Mouse (Mus musculus): ENCODE measurements at regions not wholly inside any gene's neighbourhood (a gene's known extent, or its start where the extent isn't known, plus 50 kb on each side); places are given as distances from the start of the nearest gene placed in this dataset.

GRCm38 (mm10) chr8:44694861-44695260 lies 240.4 kb upstream of the Fat1 start:
- no peak for TF ChIP-seq POLR2A (IDR thresholded peaks at IDR 0.05; ENCODE audit: borderline replicate concordance, insufficient read depth, low read length)
- TF ChIP-seq CTCF (IDR thresholded peaks at IDR 0.05; ENCODE audit: borderline replicate concordance, insufficient read depth, low read depth, low read length) = no peak
- 24% methylated on average over 9 of the region's 9 CpGs for WGBS
- DNase-seq = peak; percentile 32 to 40

GRCm38 (mm10) chr8:44696066-44696853 lies 239.0 kb upstream of the Fat1 start:
- Histone ChIP-seq H3K27me3 (ENCODE audit: control insufficient read depth, insufficient read depth, low read length) (no peaks in the 10 kb centered on the region), H3K27ac (ENCODE audit: insufficient read depth, low read length) (no peak overlapping the region), H3K4me3 (replicated peaks; ENCODE audit: insufficient read depth, low read depth, low read length) (no peak overlapping the region), H3K4me1 (ENCODE audit: control insufficient read depth, insufficient read depth, low read length) (peaks cover 33% of the 10 kb centered on the region)
- WGBS = 44% methylated on average over 9 of the region's 9 CpGs
- peak; percentile 56 to 66 for DNase-seq
- no peak for TF ChIP-seq POLR2A (IDR thresholded peaks at IDR 0.05; ENCODE audit: borderline replicate concordance, insufficient read depth, low read length)
- TF ChIP-seq CTCF (IDR thresholded peaks at IDR 0.05; ENCODE audit: borderline replicate concordance, insufficient read depth, low read depth, low read length) = no peak

More at GRCm38 (mm10) chr8:44694861-44695260, 240.4 kb upstream of the Fat1 start:
- H3K27me3 ChIP-seq (ENCODE audit: control insufficient read depth, insufficient read depth, low read length) = no peaks in the 10 kb centered on the region
- peaks cover 34% of the 10 kb centered on the region for H3K4me1 ChIP-seq (ENCODE audit: control insufficient read depth, insufficient read depth, low read length)
- no peak overlapping the region; the same call in 1 of the 2 replicates for H3K27ac ChIP-seq (ENCODE audit: insufficient read depth, low read length)
- no peak overlapping the region for H3K4me3 ChIP-seq (replicated peaks; ENCODE audit: insufficient read depth, low read depth, low read length)

- Histone ChIP-seq H3K4me3 (replicated peaks; ENCODE audit: insufficient read depth, low read depth, low read length) (no peak overlapping the region), H3K27me3 (ENCODE audit: control insufficient read depth, insufficient read depth, low read length) (no peaks in the 10 kb centered on the region), H3K4me1 (ENCODE audit: control insufficient read depth, insufficient read depth, low read length) (peaks cover 13% of the 10 kb centered on the region), H3K27ac (ENCODE audit: insufficient read depth, low read length) (no peak overlapping the region)
- no peak for DNase-seq
- TF ChIP-seq CTCF (IDR thresholded peaks at IDR 0.05; ENCODE audit: borderline replicate concordance, insufficient read depth, low read depth, low read length) (no peak), POLR2A (IDR thresholded peaks at IDR 0.05; ENCODE audit: borderline replicate concordance, insufficient read depth, low read length) (no peak)
- 86% methylated on average over 18 of the region's 18 CpGs for WGBS
These were observed 235.7 kb upstream of the Fat1 start for GRCm38 (mm10) chr8:44699384-44700105.

GRCm38 (mm10) chr8:44704595-44705265 lies 230.5 kb upstream of the Fat1 start:
- H3K4me3 ChIP-seq (replicated peaks; ENCODE audit: insufficient read depth, low read depth, low read length) = no peak overlapping the region
- TF ChIP-seq POLR2A (IDR thresholded peaks at IDR 0.05; ENCODE audit: borderline replicate concordance, insufficient read depth, low read length) (no peak), CTCF (IDR thresholded peaks at IDR 0.05; ENCODE audit: borderline replicate concordance, insufficient read depth, low read depth, low read length) (no peak)
- H3K4me1 ChIP-seq (ENCODE audit: control insufficient read depth, insufficient read depth, low read length) = no peaks in the 10 kb centered on the region
- H3K27me3 ChIP-seq (ENCODE audit: control insufficient read depth, insufficient read depth, low read length) = no peaks in the 10 kb centered on the region
- no peak overlapping the region for H3K27ac ChIP-seq (ENCODE audit: insufficient read depth, low read length)
- DNase-seq = no peak
- WGBS = 77% methylated on average over 9 of the region's 9 CpGs

GRCm38 (mm10) chr8:44708659-44709170 lies 226.5 kb upstream of the Fat1 start:
- DNase-seq = no peak
- 74% methylated on average over 7 of the region's 7 CpGs for WGBS
- H3K4me3 ChIP-seq (replicated peaks; ENCODE audit: insufficient read depth, low read depth, low read length) = no peak overlapping the region

GRCm38 (mm10) chr8:44709171-44709940 lies 225.9 kb upstream of the Fat1 start:
- WGBS = 79% methylated on average over 6 of the region's 6 CpGs
- no peaks in the 10 kb centered on the region for H3K27me3 ChIP-seq (ENCODE audit: control insufficient read depth, insufficient read depth, low read length)
- TF ChIP-seq POLR2A (IDR thresholded peaks at IDR 0.05; ENCODE audit: borderline replicate concordance, insufficient read depth, low read length) (no peak), CTCF (IDR thresholded peaks at IDR 0.05; ENCODE audit: borderline replicate concordance, insufficient read depth, low read depth, low read length) (no peak)
- no peak overlapping the region for H3K27ac ChIP-seq (ENCODE audit: insufficient read depth, low read length)
- no peaks in the 10 kb centered on the region for H3K4me1 ChIP-seq (ENCODE audit: control insufficient read depth, insufficient read depth, low read length)
- DNase-seq = no peak
- no peak overlapping the region for H3K4me3 ChIP-seq (replicated peaks; ENCODE audit: insufficient read depth, low read depth, low read length)

More at GRCm38 (mm10) chr8:44708659-44709170, 226.5 kb upstream of the Fat1 start:
- Histone ChIP-seq H3K4me1 (ENCODE audit: control insufficient read depth, insufficient read depth, low read length) (no peaks in the 10 kb centered on the region), H3K27ac (ENCODE audit: insufficient read depth, low read length) (no peak overlapping the region), H3K27me3 (ENCODE audit: control insufficient read depth, insufficient read depth, low read length) (no peaks in the 10 kb centered on the region)
- TF ChIP-seq CTCF (IDR thresholded peaks at IDR 0.05; ENCODE audit: borderline replicate concordance, insufficient read depth, low read depth, low read length) (no peak), POLR2A (IDR thresholded peaks at IDR 0.05; ENCODE audit: borderline replicate concordance, insufficient read depth, low read length) (no peak)

GRCm38 (mm10) chr8:44734577-44734976 lies 200.7 kb upstream of the Fat1 start:
- no peak for DNase-seq
- Histone ChIP-seq H3K27me3 (ENCODE audit: control insufficient read depth, insufficient read depth, low read length) (no peaks in the 10 kb centered on the region), H3K4me3 (replicated peaks; ENCODE audit: insufficient read depth, low read depth, low read length) (no peak overlapping the region), H3K27ac (ENCODE audit: insufficient read depth, low read length) (no peak overlapping the region), H3K4me1 (ENCODE audit: control insufficient read depth, insufficient read depth, low read length) (no peaks in the 10 kb centered on the region)
- TF ChIP-seq CTCF (IDR thresholded peaks at IDR 0.05; ENCODE audit: borderline replicate concordance, insufficient read depth, low read depth, low read length) = no peak
- no peak for TF ChIP-seq POLR2A (IDR thresholded peaks at IDR 0.05; ENCODE audit: borderline replicate concordance, insufficient read depth, low read length)
- WGBS = 91% methylated on average over 10 of the region's 10 CpGs
